Mouse (Mus musculus) heart, postnatal 0 days (tissue): ENCODE results near the gene Ascc2. TPM values are rescaled to one million over a fixed set of nuclear protein-coding genes. Genes with fewer than 3 reads are reported as not detected.
A peak's percentile ranks its signal among the peaks of the same experiment; 100 is the strongest.

Experiments used
- ATAC-seq: fragments of 200-750 bp; cut with Nextera tagmentation; 2 replicates; pipeline ENCODE4 v1.8.0; 2017; ENCODE audit warnings: low read depth, moderate number of reproducible peaks, moderate library complexity; ENCODE audit not compliant: insufficient read depth
- DNase-seq: peaks from one replicate; pipeline ENCODE4 v3.0.0-alpha.2; 2016; ENCODE audit warnings: low spot score
- H3K27ac ChIP-seq: fragments of 300-500 bp; sonication (generic); 2 replicates; pipeline ENCODE4 v1.5.1; 2014; ENCODE audit warnings: low read depth, mild to moderate bottlenecking
- H3K27me3 ChIP-seq: fragments of 300-500 bp; sonication (generic); 2 replicates; pipeline ENCODE4 v1.6.1; 2014; ENCODE audit warnings: low read length, mixed read lengths; ENCODE audit not compliant: control insufficient read depth, insufficient read depth
- H3K36me3 ChIP-seq: fragments of 300-500 bp; sonication (generic); replicated peaks from 2 replicates; pipeline ENCODE4 v1.6.1; 2014; ENCODE audit warnings: low read length, mixed read lengths; ENCODE audit not compliant: control insufficient read depth, insufficient read depth
- H3K4me1 ChIP-seq: fragments of 300-500 bp; sonication (generic); 2 replicates; pipeline ENCODE4 v1.6.1; 2014; ENCODE audit warnings: antibody characterized with exemption; ENCODE audit not compliant: control insufficient read depth, insufficient read depth
- H3K4me2 ChIP-seq: fragments of 300-500 bp; sonication (generic); 2 replicates; pipeline ENCODE4 v1.6.1; 2014; ENCODE audit warnings: low read depth, mild to moderate bottlenecking, low read length, moderate library complexity
- H3K4me3 ChIP-seq: fragments of 300-500 bp; sonication (generic); 2 replicates; pipeline ENCODE4 v1.5.1; 2014; ENCODE audit warnings: low read depth, low read length
- H3K9ac ChIP-seq: fragments of 300-500 bp; sonication (generic); replicated peaks from 2 replicates; pipeline ENCODE4 v1.6.1; 2014; ENCODE audit warnings: low read depth, low read length, mixed read lengths
- H3K9me3 ChIP-seq: fragments of 300-500 bp; sonication (generic); replicated peaks from 2 replicates; pipeline ENCODE4 v1.6.1; 2016; ENCODE audit warnings: low read length; ENCODE audit not compliant: control insufficient read depth
- CTCF ChIP-seq: IDR thresholded peaks from 2 replicates; pipeline ENCODE4 v1.5.1; 2016; ENCODE audit warnings: antibody characterized with exemption, control low read depth, low read depth
- EP300 ChIP-seq: IDR thresholded peaks from 2 replicates; pipeline ENCODE4 v1.6.1; 2016; ENCODE audit warnings: antibody characterized with exemption, low read depth
- WGBS: fragments of 180-500 bp; shearing (Covaris S2); extraction: QIAGEN DNeasy Blood & Tissue Kit; methylation state at CpG from one replicate; pipeline ENCODE4 v1.1.7; 2014; 5-methylcytosine and 5-hydroxymethylcytosine counted together
- polyA plus RNA-seq: library from polyadenylated mRNA; unstranded; fragments of >200 nt; fragmentation: Nextera tagmentation; extraction: Ambion mirVana; gene quantifications from 2 replicates; pipeline ENCODE4 v1.2.1, GENCODE M21; 2015
- total RNA-seq: library from RNA; depleted of rRNA; stranded (reverse); fragments of >200 nt; gene quantifications from 2 replicates; pipeline ENCODE4 v1.2.3, GENCODE M21; 2014; ENCODE audit warnings: low replicate concordance

Gene Ascc2
- total and polyA plus RNA-seq, 2 experiments from 2014 or later: 10.6 to 13.6 TPM

GRCm38 (mm10) chr11:4692162-4692561, 54.6 kb downstream of the Ascc2 start:
- Histone ChIP-seq H3K36me3 (no peaks in the 10 kb centered on the region), H3K4me2 (no peak overlapping the region), H3K27ac (no peak overlapping the region), H3K27me3 (no peaks in the 10 kb centered on the region), H3K4me3 (no peak overlapping the region), H3K9me3 (no peaks in the 10 kb centered on the region), H3K4me1 (no peaks in the 10 kb centered on the region), H3K9ac (no peak overlapping the region)
- 89% methylated on average over 11 of the region's 11 CpGs for WGBS
- ATAC-seq (no peak), DNase-seq (no peak)
- no peak for TF ChIP-seq CTCF
- no peak for TF ChIP-seq EP300

GRCm38 (mm10) chr11:4697043-4697983, 59.8 kb downstream of the Ascc2 start:
- WGBS: 26% methylated on average over 7 of the region's 7 CpGs
- H3K4me2 ChIP-seq: no peak overlapping the region
- peaks cover 3% of the 10 kb centered on the region; the same call in 1 of the 2 replicates for H3K4me1 ChIP-seq
- TF ChIP-seq CTCF: peak; percentile 64
- TF ChIP-seq EP300: no peak
- ATAC-seq: peak; percentile 64
- H3K9ac ChIP-seq: no peak overlapping the region
- H3K4me3 ChIP-seq: no peak overlapping the region
- H3K36me3 ChIP-seq: peaks cover 17% of the 10 kb centered on the region
- H3K27ac ChIP-seq: no peak overlapping the region
- H3K27me3 ChIP-seq: no peaks in the 10 kb centered on the region
- DNase-seq: peak; percentile 64
- no peaks in the 10 kb centered on the region for H3K9me3 ChIP-seq

GRCm38 (mm10) chr11:4700726-4701125, 63.2 kb downstream of the Ascc2 start:
- peaks cover 9% of the 10 kb centered on the region for H3K4me1 ChIP-seq
- H3K4me3 ChIP-seq: no peak overlapping the region
- H3K27ac ChIP-seq: no peak overlapping the region
- H3K9ac ChIP-seq: no peak overlapping the region
- WGBS: 77% methylated on average over 8 of the region's 8 CpGs
- no peaks in the 10 kb centered on the region for H3K27me3 ChIP-seq
- H3K9me3 ChIP-seq: no peaks in the 10 kb centered on the region
- H3K36me3 ChIP-seq: peaks cover 17% of the 10 kb centered on the region
- TF ChIP-seq CTCF (no peak), EP300 (no peak)
- ATAC-seq: no peak
- H3K4me2 ChIP-seq: no peak overlapping the region
- DNase-seq: no peak

- peak overlapping the region; percentile 76 for H3K4me2 ChIP-seq
- TF ChIP-seq CTCF (no peak), EP300 (no peak)
- H3K4me1 ChIP-seq: peaks cover 6% of the 10 kb centered on the region
- ATAC-seq: no peak
- WGBS: 4% methylated on average over 12 of the region's 12 CpGs
- H3K9me3 ChIP-seq: no peaks in the 10 kb centered on the region
- no peaks in the 10 kb centered on the region for H3K27me3 ChIP-seq
- no peak for DNase-seq
- peak overlapping the region; percentile 89 for H3K27ac ChIP-seq
- H3K4me3 ChIP-seq: peak overlapping the region; percentile 70
- H3K9ac ChIP-seq: peak overlapping the region; percentile 77
- H3K36me3 ChIP-seq: peaks cover 17% of the 10 kb centered on the region
Observed at GRCm38 (mm10) chr11:4703688-4704071, 66.1 kb downstream of the Ascc2 start.

GRCm38 (mm10) chr11:4704072-4704964, 66.8 kb downstream of the Ascc2 start, which contains the start of the genes Uqcr10 and Zmat5:
Uqcr10 (minus strand) TSS chr11:4704342.
Zmat5 (plus strand) TSS chr11:4704678.
- TF ChIP-seq CTCF (no peak), EP300 (no peak)
- peak; percentile 97 for ATAC-seq
- Histone ChIP-seq H3K9me3 (no peaks in the 10 kb centered on the region), H3K27me3 (no peaks in the 10 kb centered on the region), H3K9ac (peak within 1 kb of the TSS; percentile 77), H3K4me3 (peak within 1 kb of the TSS; percentile 70), H3K4me1 (peaks cover 6% of the 10 kb centered on the region), H3K36me3 (peaks cover 17% of the 10 kb centered on the region), H3K27ac (peak within 1 kb of the TSS; percentile 89), H3K4me2 (peak within 1 kb of the TSS; percentile 76)
- under 1% methylated on average over 47 of the region's 47 CpGs for WGBS
- peak; percentile 97 for DNase-seq
